Mouse (Mus musculus): Measurements from ENCODE around the gene Amdhd2.

Amdhd2 gene

GRCm38 (mm10) chr17:24197032-24197824, 33.7 kb upstream of the Amdhd2 start:
- no peak for DNase-seq (ENCODE audit: low spot score)

DNA sequence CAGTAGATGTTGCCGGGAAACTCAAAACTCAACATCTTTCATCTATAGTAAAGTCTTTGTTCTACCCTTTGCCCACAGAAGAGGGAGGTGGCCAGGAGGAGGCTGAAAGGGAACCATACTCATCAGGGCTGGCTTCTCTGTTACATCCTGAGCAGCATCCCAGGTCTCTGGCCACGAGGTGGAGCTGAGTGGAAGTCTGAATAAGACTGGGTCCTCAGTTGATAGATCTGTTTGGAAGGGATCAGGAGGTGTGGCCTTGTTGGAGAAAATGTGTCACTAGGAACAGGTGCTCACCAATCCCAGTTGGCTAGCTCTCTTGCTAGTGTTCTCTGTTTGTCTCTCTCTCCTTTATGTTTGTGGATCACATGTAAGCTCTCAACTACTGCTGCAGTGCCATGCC, 31.8 kb upstream of the Amdhd2 start:
- DNase-seq (ENCODE audit: low spot score) = no peak

DNA sequence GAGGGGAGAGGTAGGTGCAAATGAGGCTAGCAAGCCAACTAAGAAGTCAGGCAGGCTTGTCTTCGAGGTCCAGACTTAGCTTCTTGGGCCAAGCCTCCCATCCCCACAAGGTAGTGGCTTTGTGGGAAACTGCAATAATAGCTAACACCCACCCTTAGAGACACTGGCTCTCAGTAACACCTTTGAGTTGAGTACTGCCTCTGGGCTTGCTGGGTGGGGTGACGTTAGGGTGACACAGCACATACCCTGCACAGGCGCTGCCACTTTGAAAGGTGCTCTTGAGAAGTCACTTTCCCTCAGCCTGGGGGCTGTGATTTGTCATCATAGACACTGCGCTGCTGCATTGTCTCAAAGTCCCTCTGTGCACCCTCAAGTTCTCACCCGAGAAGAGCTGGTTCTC, 30.2 kb upstream of the Amdhd2 start:
- no peak for DNase-seq (ENCODE audit: low spot score)

GRCm38 (mm10) chr17:24193268-24193667, 29.7 kb upstream of the Amdhd2 start:
- DNase-seq (ENCODE audit: low spot score) = no peak

DNA sequence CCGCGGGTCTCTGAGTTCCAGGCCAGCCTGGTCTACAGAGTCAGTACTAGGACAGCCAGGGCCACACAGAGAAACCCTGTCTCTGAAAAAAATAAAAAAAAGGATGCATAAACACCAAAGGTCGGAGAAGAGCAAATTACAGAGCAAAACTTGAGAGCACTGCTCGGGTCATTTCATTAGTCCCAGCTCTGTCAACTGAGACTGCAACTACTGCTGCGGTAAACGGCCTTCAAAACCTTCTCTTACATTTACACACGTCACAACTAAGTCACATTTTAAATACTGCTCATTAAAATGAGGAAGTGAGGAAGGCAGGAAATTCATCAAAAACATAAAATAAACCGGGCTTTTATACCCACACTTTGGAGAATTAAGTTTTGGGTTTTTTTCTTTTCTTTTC, 29.3 kb upstream of the Amdhd2 start:
- no peak for DNase-seq (ENCODE audit: low spot score)

GRCm38 (mm10) chr17:24191481-24191880, 27.9 kb upstream of the Amdhd2 start:
- no peak for DNase-seq (ENCODE audit: low spot score)

GRCm38 (mm10) chr17:24190934-24191333, 27.4 kb upstream of the Amdhd2 start:
- DNase-seq (ENCODE audit: low spot score) = no peak

DNA sequence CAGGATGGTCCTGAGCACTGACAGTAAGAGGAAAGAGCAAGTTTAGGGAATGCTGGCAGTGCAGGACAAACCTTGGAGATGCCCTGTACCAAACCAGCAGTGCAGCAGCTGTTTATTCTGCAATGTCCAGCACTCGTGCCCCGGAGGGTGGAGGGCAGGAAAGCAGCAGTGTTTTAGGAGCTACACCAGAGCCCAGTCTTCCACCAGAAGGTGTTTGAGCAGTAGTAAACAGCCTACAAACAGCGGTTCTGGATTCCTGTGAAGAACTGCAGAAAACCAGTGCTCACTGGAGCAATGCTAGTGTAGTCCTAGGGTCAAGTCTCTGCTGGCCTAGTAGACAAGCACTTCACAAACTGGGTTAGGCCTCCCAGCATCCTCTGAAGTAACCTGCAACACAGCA, 10.7 kb upstream of the Amdhd2 start:
- no peak for DNase-seq (ENCODE audit: low spot score)

GRCm38 (mm10) chr17:24173423-24173822, 9.9 kb upstream of the Amdhd2 start:
- peak; percentile 87 for DNase-seq (ENCODE audit: low spot score)

- DNase-seq (ENCODE audit: low spot score) = no peak
Measured at GRCm38 (mm10) chr17:24171738-24172137, 8.2 kb upstream of the Amdhd2 start.

GRCm38 (mm10) chr17:24170729-24171128, 7.2 kb upstream of the Amdhd2 start:
- no peak for DNase-seq (ENCODE audit: low spot score)

DNA sequence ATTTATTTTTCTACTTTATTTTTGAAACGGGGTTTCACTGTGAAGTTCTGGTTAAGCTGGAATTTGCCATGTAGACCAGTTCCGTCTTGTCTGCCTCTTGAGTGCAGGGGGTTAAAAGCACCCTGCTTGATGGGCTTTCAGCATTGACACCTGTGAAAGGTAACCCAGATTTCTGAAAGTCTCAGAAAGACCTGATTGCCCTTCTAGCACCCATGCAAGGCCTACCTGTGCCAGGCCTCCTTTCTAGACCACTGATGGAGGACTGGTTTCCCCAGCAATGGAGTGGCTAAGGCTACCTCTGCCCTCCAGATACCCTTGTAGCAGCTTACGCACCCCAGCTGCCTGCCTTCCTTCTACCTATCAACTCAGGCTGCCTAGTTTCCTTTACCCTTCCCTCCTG, 6.6 kb upstream of the Amdhd2 start:
- no peak for DNase-seq (ENCODE audit: low spot score)

GRCm38 (mm10) chr17:24169317-24170065, 5.9 kb upstream of the Amdhd2 start, which contains the start of gene Atp6v0c:
Gene Atp6v0c (minus strand): TSS chr17:24169702.
- DNase-seq (ENCODE audit: low spot score) = peak; percentile 96

DNA sequence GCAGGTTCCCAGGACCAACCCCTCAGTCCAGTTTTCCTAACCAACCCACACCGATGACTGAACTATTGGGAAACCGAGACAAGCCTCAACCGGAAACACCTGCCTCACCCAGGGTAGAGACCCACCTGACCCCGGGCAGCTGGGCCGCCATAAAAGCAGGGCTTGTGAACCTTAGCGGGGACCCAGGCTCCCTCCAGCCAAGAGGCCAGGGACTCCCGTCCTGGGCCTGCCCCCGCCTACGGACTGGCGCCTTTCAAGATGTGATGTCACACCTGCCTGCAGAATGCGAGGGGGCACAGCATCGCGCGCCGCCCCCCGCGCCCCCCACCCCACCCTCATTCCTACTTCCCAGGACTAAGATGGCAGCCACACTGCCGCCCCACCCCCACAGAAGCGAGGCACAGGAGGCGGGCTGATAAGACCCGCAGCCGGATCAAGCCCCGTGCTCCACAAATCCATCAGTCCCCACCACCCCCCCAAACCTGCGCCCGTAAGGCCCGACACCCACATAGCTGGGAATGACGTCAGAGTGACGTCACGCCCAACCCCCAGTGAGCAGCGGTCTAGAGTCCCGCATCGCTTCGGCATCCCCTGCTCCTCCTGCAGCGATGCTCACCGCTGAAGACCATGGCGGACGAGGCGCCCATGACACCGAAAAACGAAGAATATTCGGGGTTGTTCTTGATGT, 5.2 kb upstream of the Amdhd2 start:
- peak; percentile 67 for DNase-seq (ENCODE audit: low spot score)

GRCm38 (mm10) chr17:24167891-24168505, 4.4 kb upstream of the Amdhd2 start:
- DNase-seq (ENCODE audit: low spot score) = no peak

DNA sequence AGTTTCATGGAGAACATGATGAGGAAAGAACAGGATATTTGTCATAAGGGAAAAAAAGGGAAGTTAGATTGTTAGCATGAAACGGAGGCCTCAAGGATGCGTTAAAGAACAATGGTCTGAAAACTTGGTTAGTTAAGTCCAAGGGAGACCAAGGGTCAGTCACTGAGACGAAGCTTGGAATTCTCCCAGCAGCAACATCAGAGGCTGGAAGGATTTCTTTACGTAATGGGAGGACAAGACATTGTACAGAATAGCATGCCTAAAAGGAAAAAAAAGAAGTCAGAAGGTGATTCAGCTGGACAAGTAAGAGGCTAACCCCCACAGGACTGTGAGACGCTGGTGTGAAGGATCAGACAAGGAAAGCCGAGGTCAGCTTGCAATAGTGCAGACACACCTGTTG, 3.6 kb upstream of the Amdhd2 start:
- DNase-seq (ENCODE audit: low spot score) = no peak

DNA sequence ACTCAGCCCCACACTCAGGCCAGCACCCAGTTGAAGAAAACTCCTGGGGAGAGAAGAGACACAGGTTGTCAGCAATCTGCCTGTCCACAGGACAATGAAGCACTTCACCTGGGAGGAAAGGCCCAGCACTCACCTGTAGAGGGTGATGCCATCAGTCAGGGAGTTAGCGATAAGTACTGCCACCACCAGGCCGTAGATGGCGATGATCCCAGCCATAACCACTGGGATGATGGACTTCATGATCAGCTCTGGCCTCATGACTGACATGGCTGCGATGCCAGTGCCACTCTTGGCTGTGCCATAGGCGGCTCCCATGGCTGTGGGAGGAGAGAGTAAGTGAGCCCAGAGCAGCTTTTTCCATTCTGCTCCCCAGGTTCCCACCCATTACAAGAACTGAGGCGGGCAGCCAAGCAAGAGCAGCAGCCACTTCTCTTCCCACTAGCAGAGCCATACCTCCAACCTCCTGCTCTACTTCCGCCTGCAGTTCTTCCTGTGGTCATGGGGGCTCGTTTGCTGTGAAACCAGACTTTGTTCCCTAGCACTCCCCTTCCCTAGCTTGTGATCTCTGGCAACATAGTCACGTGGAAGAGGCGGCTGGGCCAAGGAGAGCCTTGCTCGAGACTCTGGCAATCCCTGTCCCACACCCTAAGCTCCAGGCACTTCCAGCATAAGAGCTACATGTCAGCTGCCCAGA, 1.1 kb upstream of the Amdhd2 start:
- no peak for DNase-seq (ENCODE audit: low spot score)

GRCm38 (mm10) chr17:24162584-24163175, 886 bp downstream of the Amdhd2 start:
- no peak for DNase-seq (ENCODE audit: low spot score)

DNA sequence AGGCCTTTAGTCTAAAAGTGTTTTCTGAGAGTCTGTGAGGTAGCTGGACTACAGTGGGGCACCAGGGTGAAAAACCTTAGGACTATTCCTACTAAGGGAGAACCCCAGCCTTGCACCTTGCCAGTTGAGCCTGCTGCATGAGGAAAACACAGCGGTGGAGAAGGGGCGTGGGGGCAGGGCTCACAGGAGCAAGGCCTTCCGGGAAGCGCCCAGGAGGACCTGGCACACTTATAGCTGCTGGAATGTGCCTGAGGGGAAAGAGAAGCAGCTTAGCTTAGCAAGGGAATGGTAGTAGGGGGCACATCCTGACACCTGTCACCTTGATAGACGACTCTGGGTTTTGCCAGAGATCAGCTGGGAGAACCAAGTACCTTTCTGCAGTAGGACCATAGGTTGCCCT, 2.1 kb downstream of the Amdhd2 start:
- no peak for DNase-seq (ENCODE audit: low spot score)

DNA sequence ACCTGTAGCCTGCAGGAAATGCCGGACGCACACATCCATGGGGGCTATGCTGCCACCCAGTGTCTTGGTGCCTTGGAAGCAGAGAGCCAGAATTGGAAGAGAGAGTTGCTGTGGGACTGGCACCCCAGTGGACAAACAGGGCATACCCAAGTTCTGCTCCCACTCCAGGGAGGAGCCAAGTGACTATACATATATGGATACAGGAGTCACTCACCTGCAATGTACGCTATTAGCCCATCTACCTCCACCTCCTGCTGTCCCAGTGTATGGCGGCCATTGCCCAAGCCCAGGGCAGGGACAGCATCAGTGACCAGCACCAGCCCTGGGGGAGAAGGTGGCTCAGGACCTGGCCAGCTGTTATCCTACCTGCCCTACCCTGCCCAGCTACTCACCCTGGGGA, 6.0 kb downstream of the Amdhd2 start:
- no peak for DNase-seq (ENCODE audit: low spot score)

DNA sequence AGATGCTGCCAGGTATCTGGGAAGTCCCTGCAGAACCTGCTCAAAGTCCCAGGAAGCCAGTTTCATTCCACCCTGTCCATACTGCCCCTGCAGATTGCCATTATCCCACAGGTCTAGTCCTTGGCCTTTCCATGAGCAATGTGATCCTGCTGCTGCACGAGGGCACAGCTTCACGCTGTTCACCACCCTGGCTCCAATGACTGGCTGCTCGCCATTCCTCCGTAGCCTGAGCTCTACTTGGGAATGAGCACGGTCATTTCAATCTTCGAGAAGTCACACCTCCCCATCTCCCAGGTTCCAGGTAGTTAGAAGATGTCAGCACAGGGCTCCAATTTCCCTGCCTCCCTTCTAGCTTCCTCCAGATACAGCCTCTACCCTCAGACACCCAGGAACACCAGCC, 6.4 kb downstream of the Amdhd2 start:
- DNase-seq (ENCODE audit: low spot score) = no peak
